Mouse (Mus musculus): Measurements from ENCODE around the gene Spata2. TPM values are rescaled to one million over a fixed set of nuclear protein-coding genes. Genes with fewer than 3 reads are reported as not detected.

Gene Spata2
- polyA plus RNA-seq, 1 experiment from 2014 or later = 11.5 TPM

DNA sequence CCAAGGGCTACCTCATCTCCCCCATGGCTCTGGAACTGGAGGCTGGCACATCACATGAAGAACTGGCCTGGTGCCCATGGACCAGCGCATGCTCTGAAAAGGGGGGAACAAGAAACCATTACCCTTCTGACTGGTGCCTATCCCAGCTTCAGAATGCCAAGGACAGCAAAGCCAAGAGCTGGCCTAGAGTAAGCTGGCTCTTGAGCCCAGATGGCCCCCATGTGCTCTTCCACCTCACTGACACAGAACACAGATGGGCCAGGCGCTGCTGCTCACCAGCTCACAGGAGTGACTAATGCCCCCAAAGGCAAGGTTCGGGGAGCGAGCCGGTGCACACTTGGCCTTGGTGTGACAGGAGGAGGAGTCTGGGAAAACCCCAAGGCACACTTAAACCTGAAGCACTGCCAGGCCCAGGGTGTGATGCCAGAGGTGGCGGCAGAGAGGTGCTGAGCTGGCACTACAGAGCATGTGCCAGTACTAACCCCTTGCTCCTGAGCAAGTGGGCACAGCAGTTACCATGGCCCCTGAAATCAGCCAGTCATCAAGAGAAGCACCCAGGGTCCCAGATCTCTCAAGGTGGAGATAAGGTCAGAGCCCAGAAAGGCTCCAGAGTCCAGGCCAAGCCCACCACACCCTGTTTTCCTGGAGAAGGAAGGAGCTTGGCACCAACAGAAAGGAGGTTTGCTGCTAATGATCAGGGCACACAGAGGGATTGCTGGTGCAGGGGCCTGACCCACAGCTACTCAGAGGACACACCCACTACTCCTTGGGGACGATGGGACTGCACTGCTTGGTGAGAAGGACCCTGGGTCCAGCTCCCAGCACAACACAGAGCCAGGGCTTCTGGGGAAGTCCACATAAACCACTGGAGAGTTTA, 6.9 kb downstream of the Spata2 start:
- H3K27ac ChIP-seq (ENCODE audit: low read depth, low read length) = peak overlapping the region; percentile 68
- H3K4me2 ChIP-seq (replicated peaks; ENCODE audit: low read depth) = peak overlapping the region; percentile 6; the same call in 1 of the 2 replicates
- H3K27me3 ChIP-seq (replicated peaks; ENCODE audit: control insufficient read depth, insufficient read depth, low read length) = no peaks in the 10 kb centered on the region
- H3K9me3 ChIP-seq (ENCODE audit: control insufficient read depth) = no peaks in the 10 kb centered on the region
- TF ChIP-seq CTCF (IDR thresholded peaks at IDR 0.05; ENCODE audit: low read depth) = 0 out of 2 replicates have a peak, but pooled peaks have one; percentile 17
- ATAC-seq = peak; percentile 68
- H3K36me3 ChIP-seq (ENCODE audit: control insufficient read depth, insufficient read depth) = peaks cover 36% of the 10 kb centered on the region
- 56% methylated on average over 7 of the region's 7 CpGs for WGBS
- no peaks in the 10 kb centered on the region; the same call in 1 of the 2 replicates for H3K4me1 ChIP-seq (replicated peaks; ENCODE audit: control insufficient read depth, insufficient read depth, low read length)
- H3K4me3 ChIP-seq (ENCODE audit: low read depth, low read length) = no peak overlapping the region
- 0 out of 2 replicates have a peak overlapping the region, but pooled peaks have one; percentile 26 for H3K9ac ChIP-seq (ENCODE audit: low read depth, low read length)

DNA sequence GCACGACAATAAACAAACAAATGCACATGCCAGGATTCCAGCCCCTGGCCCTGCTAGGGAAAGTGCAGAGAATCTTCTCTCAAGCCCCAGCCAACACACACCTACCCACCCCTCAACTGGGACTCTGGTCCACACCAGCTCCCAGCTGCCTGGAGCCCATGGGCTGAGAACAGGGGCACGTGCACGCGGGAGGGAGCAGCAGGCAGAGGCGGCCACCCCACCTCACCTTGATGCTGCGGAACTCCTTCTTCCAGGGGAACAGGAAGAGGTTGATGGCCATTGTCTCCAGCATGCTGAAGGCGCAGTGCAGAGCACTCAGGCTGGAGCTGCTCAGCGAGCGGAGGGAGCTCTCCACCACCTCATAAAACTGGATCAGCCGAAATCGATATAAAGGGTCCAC, 7.8 kb downstream of the Spata2 start:
- TF ChIP-seq CTCF (IDR thresholded peaks at IDR 0.05; ENCODE audit: low read depth) = no peak
- Histone ChIP-seq H3K36me3 (ENCODE audit: control insufficient read depth, insufficient read depth) (peaks cover 38% of the 10 kb centered on the region), H3K9ac (ENCODE audit: low read depth, low read length) (no peak overlapping the region), H3K4me2 (replicated peaks; ENCODE audit: low read depth) (no peak overlapping the region), H3K4me1 (replicated peaks; ENCODE audit: control insufficient read depth, insufficient read depth, low read length) (no peaks in the 10 kb centered on the region; the same call in 1 of the 2 replicates), H3K27ac (ENCODE audit: low read depth, low read length) (no peak overlapping the region; the same call in 1 of the 2 replicates), H3K4me3 (ENCODE audit: low read depth, low read length) (no peak overlapping the region), H3K27me3 (replicated peaks; ENCODE audit: control insufficient read depth, insufficient read depth, low read length) (no peaks in the 10 kb centered on the region), H3K9me3 (ENCODE audit: control insufficient read depth) (no peaks in the 10 kb centered on the region)
- no peak for ATAC-seq
- 87% methylated on average over 11 of the region's 11 CpGs for WGBS

DNA sequence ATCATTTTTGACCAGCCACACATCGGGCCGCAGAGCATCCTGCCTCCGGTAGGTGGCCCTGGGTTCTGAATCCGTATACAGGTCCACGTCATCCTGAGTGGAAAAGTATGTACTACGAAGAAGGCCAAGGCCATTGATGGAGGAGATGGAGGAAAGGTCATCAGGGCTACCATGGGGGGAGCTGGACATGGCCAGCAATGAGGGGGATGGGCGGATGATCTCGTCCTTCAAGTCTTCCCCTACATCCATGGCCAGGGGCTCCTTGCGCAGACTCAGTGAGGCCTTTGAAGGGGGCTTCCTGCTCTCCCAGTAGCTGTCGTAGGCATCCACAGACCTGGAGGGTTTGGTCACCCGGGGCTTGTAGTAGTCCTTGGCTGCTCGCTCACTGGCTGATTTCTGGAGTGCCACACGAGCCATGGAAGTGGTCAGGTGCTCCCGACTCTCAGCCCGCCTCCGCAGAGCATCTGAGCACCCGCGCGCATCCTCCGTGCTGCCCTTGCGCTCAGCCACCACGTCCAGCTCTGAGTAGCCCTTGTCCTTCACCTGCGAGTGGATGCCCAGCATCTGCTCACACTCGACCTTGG, 8.8 kb downstream of the Spata2 start:
- Histone ChIP-seq H3K4me3 (ENCODE audit: low read depth, low read length) (no peak overlapping the region), H3K4me2 (replicated peaks; ENCODE audit: low read depth) (no peak overlapping the region), H3K27ac (ENCODE audit: low read depth, low read length) (no peak overlapping the region), H3K36me3 (ENCODE audit: control insufficient read depth, insufficient read depth) (peaks cover 38% of the 10 kb centered on the region), H3K27me3 (replicated peaks; ENCODE audit: control insufficient read depth, insufficient read depth, low read length) (no peaks in the 10 kb centered on the region), H3K4me1 (replicated peaks; ENCODE audit: control insufficient read depth, insufficient read depth, low read length) (no peaks in the 10 kb centered on the region; the same call in 1 of the 2 replicates), H3K9me3 (ENCODE audit: control insufficient read depth) (no peaks in the 10 kb centered on the region), H3K9ac (ENCODE audit: low read depth, low read length) (no peak overlapping the region)
- no peak for ATAC-seq
- no peak for TF ChIP-seq CTCF (IDR thresholded peaks at IDR 0.05; ENCODE audit: low read depth)
- WGBS = 94% methylated on average over 24 of the region's 24 CpGs

DNA sequence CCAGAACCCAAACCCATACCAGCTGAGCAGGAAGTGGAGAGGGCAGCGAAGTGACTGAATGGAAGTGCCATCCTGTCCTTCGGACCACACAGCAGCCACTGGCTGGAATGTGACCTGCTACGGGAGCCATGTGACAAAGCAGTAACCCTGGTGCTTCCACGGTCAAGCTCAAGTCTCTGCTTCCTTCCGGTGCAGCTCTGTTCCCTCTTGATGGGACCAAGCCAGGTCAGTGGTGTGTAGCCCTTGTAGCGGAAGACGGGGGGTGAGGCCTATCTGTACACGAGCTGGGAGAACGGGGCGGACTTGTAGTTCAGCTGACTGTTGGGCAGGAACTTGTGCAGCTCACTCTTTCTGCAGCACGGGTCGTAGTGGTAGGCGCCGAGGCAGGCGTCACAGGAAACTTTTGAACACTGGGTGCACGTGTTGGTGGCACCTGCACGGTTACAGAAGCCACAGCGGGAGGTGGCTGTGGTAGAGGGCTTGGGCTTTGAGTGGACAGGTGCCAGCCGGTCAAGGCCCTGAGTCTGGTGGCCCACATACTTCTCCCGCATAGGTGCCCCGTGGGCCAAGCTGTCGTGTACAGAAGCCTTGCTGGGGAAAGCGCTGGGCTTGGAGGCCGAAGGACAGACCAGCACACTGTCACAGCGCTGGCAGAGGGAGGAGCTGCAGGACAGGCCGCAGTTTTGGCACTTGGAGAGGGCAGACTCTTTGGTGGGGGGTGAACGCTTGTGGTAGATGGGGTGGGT, 9.4 kb downstream of the Spata2 start:
- H3K4me1 ChIP-seq (replicated peaks; ENCODE audit: control insufficient read depth, insufficient read depth, low read length) = no peaks in the 10 kb centered on the region; the same call in 1 of the 2 replicates
- no peaks in the 10 kb centered on the region for H3K27me3 ChIP-seq (replicated peaks; ENCODE audit: control insufficient read depth, insufficient read depth, low read length)
- H3K9me3 ChIP-seq (ENCODE audit: control insufficient read depth) = no peaks in the 10 kb centered on the region
- 87% methylated on average over 27 of the region's 27 CpGs for WGBS
- no peak overlapping the region for H3K9ac ChIP-seq (ENCODE audit: low read depth, low read length)
- H3K27ac ChIP-seq (ENCODE audit: low read depth, low read length) = peak overlapping the region; percentile 57; the same call in 1 of the 2 replicates
- no peak for ATAC-seq
- no peak overlapping the region for H3K4me2 ChIP-seq (replicated peaks; ENCODE audit: low read depth)
- TF ChIP-seq CTCF (IDR thresholded peaks at IDR 0.05; ENCODE audit: low read depth) = no peak
- no peak overlapping the region for H3K4me3 ChIP-seq (ENCODE audit: low read depth, low read length)
- peaks cover 38% of the 10 kb centered on the region for H3K36me3 ChIP-seq (ENCODE audit: control insufficient read depth, insufficient read depth)

GRCm38 (mm10) chr2:167482681-167483080, 10.0 kb downstream of the Spata2 start:
- H3K27ac ChIP-seq (ENCODE audit: low read depth, low read length) = peak overlapping the region; percentile 57
- WGBS = 73% methylated on average over 4 of the region's 4 CpGs
- no peak for TF ChIP-seq CTCF (IDR thresholded peaks at IDR 0.05; ENCODE audit: low read depth)
- no peaks in the 10 kb centered on the region for H3K9me3 ChIP-seq (ENCODE audit: control insufficient read depth)
- peaks cover 38% of the 10 kb centered on the region for H3K36me3 ChIP-seq (ENCODE audit: control insufficient read depth, insufficient read depth)
- ATAC-seq = no peak
- H3K4me2 ChIP-seq (replicated peaks; ENCODE audit: low read depth) = no peak overlapping the region
- no peak overlapping the region for H3K4me3 ChIP-seq (ENCODE audit: low read depth, low read length)
- no peaks in the 10 kb centered on the region for H3K27me3 ChIP-seq (replicated peaks; ENCODE audit: control insufficient read depth, insufficient read depth, low read length)
- H3K9ac ChIP-seq (ENCODE audit: low read depth, low read length) = no peak overlapping the region
- H3K4me1 ChIP-seq (replicated peaks; ENCODE audit: control insufficient read depth, insufficient read depth, low read length) = no peaks in the 10 kb centered on the region; the same call in 1 of the 2 replicates

GRCm38 (mm10) chr2:167479501-167479900, 13.2 kb downstream of the Spata2 start:
- Histone ChIP-seq H3K9me3 (ENCODE audit: control insufficient read depth) (no peaks in the 10 kb centered on the region), H3K4me2 (replicated peaks; ENCODE audit: low read depth) (no peak overlapping the region), H3K27me3 (replicated peaks; ENCODE audit: control insufficient read depth, insufficient read depth, low read length) (no peaks in the 10 kb centered on the region), H3K36me3 (ENCODE audit: control insufficient read depth, insufficient read depth) (peaks cover 37% of the 10 kb centered on the region), H3K27ac (ENCODE audit: low read depth, low read length) (peak overlapping the region; percentile 24; the same call in 1 of the 2 replicates), H3K4me3 (ENCODE audit: low read depth, low read length) (no peak overlapping the region), H3K9ac (ENCODE audit: low read depth, low read length) (no peak overlapping the region), H3K4me1 (replicated peaks; ENCODE audit: control insufficient read depth, insufficient read depth, low read length) (peaks cover 4% of the 10 kb centered on the region)
- 74% methylated on average over 1 of the region's 1 CpGs for WGBS
- no peak for TF ChIP-seq CTCF (IDR thresholded peaks at IDR 0.05; ENCODE audit: low read depth)
- ATAC-seq = peak; percentile 51

Data from intestine, postnatal 0 days (tissue).